Mouse (Mus musculus): ENCODE data around the gene Col23a1. TPM values are rescaled to one million over a fixed set of nuclear protein-coding genes. Genes with fewer than 3 reads are reported as not detected.

Col23a1 gene
- polyA plus RNA-seq, 1 experiment, result 0.76 TPM

GRCm38 (mm10) chr11:51418807-51419206 is 129.1 kb downstream of the Col23a1 start:
- no peaks in the 10 kb centered on the region for H3K27me3 ChIP-seq (ENCODE audit: control insufficient read depth, insufficient read depth, low read length, poor library complexity, severe bottlenecking)
- no peaks in the 10 kb centered on the region for H3K9me3 ChIP-seq (replicated peaks; ENCODE audit: control insufficient read depth, insufficient read depth, low read length, poor library complexity, severe bottlenecking)
- no peak overlapping the region for H3K4me3 ChIP-seq (ENCODE audit: low read depth, low read length)
- no peaks in the 10 kb centered on the region for H3K4me1 ChIP-seq (ENCODE audit: control insufficient read depth, insufficient read depth, low read length)
- H3K27ac ChIP-seq (ENCODE audit: insufficient read depth, low read length), result no peak overlapping the region
- H3K36me3 ChIP-seq (ENCODE audit: control insufficient read depth, insufficient read depth, low read length, poor library complexity, severe bottlenecking), result no peaks in the 10 kb centered on the region
- TF ChIP-seq EP300 (IDR thresholded peaks at IDR 0.05; ENCODE audit: insufficient read depth, low read depth, low read length), result no peak
- no peak overlapping the region for H3K9ac ChIP-seq (ENCODE audit: low read depth, poor library complexity, severe bottlenecking)

- Histone ChIP-seq H3K9ac (ENCODE audit: low read depth, poor library complexity, severe bottlenecking) (no peak overlapping the region), H3K4me1 (ENCODE audit: control insufficient read depth, insufficient read depth, low read length) (no peaks in the 10 kb centered on the region), H3K27me3 (ENCODE audit: control insufficient read depth, insufficient read depth, low read length, poor library complexity, severe bottlenecking) (no peaks in the 10 kb centered on the region), H3K4me3 (ENCODE audit: low read depth, low read length) (no peak overlapping the region), H3K36me3 (ENCODE audit: control insufficient read depth, insufficient read depth, low read length, poor library complexity, severe bottlenecking) (no peaks in the 10 kb centered on the region), H3K27ac (ENCODE audit: insufficient read depth, low read length) (no peak overlapping the region), H3K9me3 (replicated peaks; ENCODE audit: control insufficient read depth, insufficient read depth, low read length, poor library complexity, severe bottlenecking) (no peaks in the 10 kb centered on the region)
- TF ChIP-seq CTCF (IDR thresholded peaks at IDR 0.05; ENCODE audit: low read depth, low read length) (no peak), EP300 (IDR thresholded peaks at IDR 0.05; ENCODE audit: insufficient read depth, low read depth, low read length) (no peak), POLR2A (IDR thresholded peaks at IDR 0.05; ENCODE audit: insufficient read depth, low read length) (no peak)
Observed at GRCm38 (mm10) chr11:51421878-51422277, 132.2 kb downstream of the Col23a1 start.

- Histone ChIP-seq H3K27ac (ENCODE audit: insufficient read depth, low read length) (no peak overlapping the region), H3K36me3 (ENCODE audit: control insufficient read depth, insufficient read depth, low read length, poor library complexity, severe bottlenecking) (no peaks in the 10 kb centered on the region), H3K9ac (ENCODE audit: low read depth, poor library complexity, severe bottlenecking) (no peak overlapping the region), H3K4me3 (ENCODE audit: low read depth, low read length) (no peak overlapping the region), H3K9me3 (replicated peaks; ENCODE audit: control insufficient read depth, insufficient read depth, low read length, poor library complexity, severe bottlenecking) (no peaks in the 10 kb centered on the region), H3K27me3 (ENCODE audit: control insufficient read depth, insufficient read depth, low read length, poor library complexity, severe bottlenecking) (no peaks in the 10 kb centered on the region), H3K4me1 (ENCODE audit: control insufficient read depth, insufficient read depth, low read length) (no peaks in the 10 kb centered on the region)
- TF ChIP-seq POLR2A (IDR thresholded peaks at IDR 0.05; ENCODE audit: insufficient read depth, low read length) (no peak), CTCF (IDR thresholded peaks at IDR 0.05; ENCODE audit: low read depth, low read length) (no peak), EP300 (IDR thresholded peaks at IDR 0.05; ENCODE audit: insufficient read depth, low read depth, low read length) (no peak)
Observed at GRCm38 (mm10) chr11:51422713-51423112, 133.0 kb downstream of the Col23a1 start.

- TF ChIP-seq POLR2A (IDR thresholded peaks at IDR 0.05; ENCODE audit: insufficient read depth, low read length), result no peak
- no peak for TF ChIP-seq EP300 (IDR thresholded peaks at IDR 0.05; ENCODE audit: insufficient read depth, low read depth, low read length)
- TF ChIP-seq CTCF (IDR thresholded peaks at IDR 0.05; ENCODE audit: low read depth, low read length), result no peak
- no peaks in the 10 kb centered on the region for H3K4me1 ChIP-seq (ENCODE audit: control insufficient read depth, insufficient read depth, low read length)
Observed at GRCm38 (mm10) chr11:51426155-51426554, 136.4 kb downstream of the Col23a1 start.

GRCm38 (mm10) chr11:51429428-51430179 is 139.9 kb downstream of the Col23a1 start:
- Histone ChIP-seq H3K4me3 (ENCODE audit: low read depth, low read length) (no peak overlapping the region), H3K4me1 (ENCODE audit: control insufficient read depth, insufficient read depth, low read length) (no peaks in the 10 kb centered on the region), H3K27ac (ENCODE audit: insufficient read depth, low read length) (no peak overlapping the region), H3K27me3 (ENCODE audit: control insufficient read depth, insufficient read depth, low read length, poor library complexity, severe bottlenecking) (no peaks in the 10 kb centered on the region), H3K36me3 (ENCODE audit: control insufficient read depth, insufficient read depth, low read length, poor library complexity, severe bottlenecking) (no peaks in the 10 kb centered on the region), H3K9ac (ENCODE audit: low read depth, poor library complexity, severe bottlenecking) (no peak overlapping the region), H3K9me3 (replicated peaks; ENCODE audit: control insufficient read depth, insufficient read depth, low read length, poor library complexity, severe bottlenecking) (no peaks in the 10 kb centered on the region)
- TF ChIP-seq EP300 (IDR thresholded peaks at IDR 0.05; ENCODE audit: insufficient read depth, low read depth, low read length) (no peak), POLR2A (IDR thresholded peaks at IDR 0.05; ENCODE audit: insufficient read depth, low read length) (no peak), CTCF (IDR thresholded peaks at IDR 0.05; ENCODE audit: low read depth, low read length) (no peak)

More at GRCm38 (mm10) chr11:51426155-51426554, 136.4 kb downstream of the Col23a1 start:
- H3K4me3 ChIP-seq (ENCODE audit: low read depth, low read length), result no peak overlapping the region
- H3K9me3 ChIP-seq (replicated peaks; ENCODE audit: control insufficient read depth, insufficient read depth, low read length, poor library complexity, severe bottlenecking), result no peaks in the 10 kb centered on the region
- no peak overlapping the region for H3K27ac ChIP-seq (ENCODE audit: insufficient read depth, low read length)
- H3K9ac ChIP-seq (ENCODE audit: low read depth, poor library complexity, severe bottlenecking), result no peak overlapping the region
- no peaks in the 10 kb centered on the region for H3K36me3 ChIP-seq (ENCODE audit: control insufficient read depth, insufficient read depth, low read length, poor library complexity, severe bottlenecking)
- no peaks in the 10 kb centered on the region for H3K27me3 ChIP-seq (ENCODE audit: control insufficient read depth, insufficient read depth, low read length, poor library complexity, severe bottlenecking)

GRCm38 (mm10) chr11:51430180-51430578 is 140.5 kb downstream of the Col23a1 start:
- no peak for TF ChIP-seq EP300 (IDR thresholded peaks at IDR 0.05; ENCODE audit: insufficient read depth, low read depth, low read length)
- TF ChIP-seq CTCF (IDR thresholded peaks at IDR 0.05; ENCODE audit: low read depth, low read length), result no peak
- no peak for TF ChIP-seq POLR2A (IDR thresholded peaks at IDR 0.05; ENCODE audit: insufficient read depth, low read length)
- H3K9me3 ChIP-seq (replicated peaks; ENCODE audit: control insufficient read depth, insufficient read depth, low read length, poor library complexity, severe bottlenecking), result no peaks in the 10 kb centered on the region
- no peak overlapping the region for H3K27ac ChIP-seq (ENCODE audit: insufficient read depth, low read length)
- H3K4me3 ChIP-seq (ENCODE audit: low read depth, low read length), result no peak overlapping the region
- H3K4me1 ChIP-seq (ENCODE audit: control insufficient read depth, insufficient read depth, low read length), result no peaks in the 10 kb centered on the region
- H3K9ac ChIP-seq (ENCODE audit: low read depth, poor library complexity, severe bottlenecking), result no peak overlapping the region
- no peaks in the 10 kb centered on the region for H3K36me3 ChIP-seq (ENCODE audit: control insufficient read depth, insufficient read depth, low read length, poor library complexity, severe bottlenecking)
- no peaks in the 10 kb centered on the region for H3K27me3 ChIP-seq (ENCODE audit: control insufficient read depth, insufficient read depth, low read length, poor library complexity, severe bottlenecking)
